Mouse (Mus musculus): Measurements from ENCODE around the gene Usp39.

The Usp39 gene

DNA sequence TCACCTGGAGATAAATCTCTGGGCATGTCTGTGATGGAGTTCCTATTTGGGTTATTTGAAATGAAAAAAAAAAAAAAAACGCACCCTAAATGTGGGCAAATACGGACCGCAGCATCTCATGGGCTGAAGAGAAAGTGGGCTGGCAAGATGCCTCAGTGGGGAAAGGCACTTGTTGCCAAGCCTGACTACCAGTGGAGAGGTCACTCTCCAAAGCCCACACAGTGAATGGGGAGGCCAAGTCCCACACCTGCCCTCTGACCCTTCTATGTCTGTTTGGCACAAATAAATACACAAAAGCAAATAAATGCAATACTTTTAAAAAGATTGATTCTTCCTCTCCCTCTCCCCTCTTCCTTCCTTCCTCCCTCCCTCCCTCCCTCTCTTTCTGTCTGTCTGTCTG lies 55.5 kb downstream of the Usp39 start:
- DNase-seq: no peak

DNA sequence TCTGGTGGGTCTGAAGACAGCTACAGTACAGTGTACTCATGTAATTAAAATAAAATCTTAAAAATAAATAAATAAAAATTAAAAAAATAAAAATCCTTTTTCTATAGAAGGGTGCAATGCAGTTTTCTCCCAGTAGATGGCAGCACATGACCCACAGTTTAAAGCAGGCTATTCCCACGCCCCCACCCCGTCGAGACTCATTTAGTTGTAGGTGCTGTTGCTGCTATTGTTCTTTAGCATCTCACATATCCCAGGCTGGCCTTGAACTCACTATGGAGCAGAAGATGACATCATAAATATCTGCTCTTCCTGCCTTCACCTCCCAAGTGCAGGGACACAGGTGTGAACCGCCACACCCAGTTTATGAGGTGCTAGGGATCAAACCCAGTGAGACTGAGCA lies 61.1 kb downstream of the Usp39 start:
- DNase-seq: peak; percentile 65 to 82

DNA sequence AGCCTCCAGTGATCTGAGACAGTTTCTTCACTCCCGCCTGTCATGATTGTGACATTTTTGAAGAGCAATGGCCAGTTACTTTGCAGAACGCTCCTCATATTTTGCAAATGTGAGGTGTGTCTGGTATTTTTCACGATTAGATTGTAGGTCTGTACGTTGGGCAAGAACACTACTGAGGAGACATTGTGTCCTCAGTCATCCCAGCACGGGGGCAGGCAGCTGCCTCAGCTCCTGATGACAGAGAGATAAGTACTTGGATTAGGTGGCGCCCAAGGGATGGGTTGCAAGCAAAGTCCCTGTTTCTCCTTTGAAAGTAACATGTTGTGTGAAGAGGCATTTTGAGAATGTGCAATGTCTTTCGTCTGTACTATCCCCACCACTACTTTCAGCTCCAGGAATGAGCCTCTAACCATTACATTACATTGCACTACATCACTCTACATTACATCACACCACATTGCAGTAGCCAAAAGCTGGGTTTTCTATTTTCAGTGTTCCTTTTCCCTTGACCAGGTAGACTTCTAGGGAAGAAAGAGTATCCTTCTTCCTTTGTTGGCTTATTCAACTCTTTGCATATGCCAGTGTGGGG lies 64.5 kb downstream of the Usp39 start:
- DNase-seq: no peak

DNA sequence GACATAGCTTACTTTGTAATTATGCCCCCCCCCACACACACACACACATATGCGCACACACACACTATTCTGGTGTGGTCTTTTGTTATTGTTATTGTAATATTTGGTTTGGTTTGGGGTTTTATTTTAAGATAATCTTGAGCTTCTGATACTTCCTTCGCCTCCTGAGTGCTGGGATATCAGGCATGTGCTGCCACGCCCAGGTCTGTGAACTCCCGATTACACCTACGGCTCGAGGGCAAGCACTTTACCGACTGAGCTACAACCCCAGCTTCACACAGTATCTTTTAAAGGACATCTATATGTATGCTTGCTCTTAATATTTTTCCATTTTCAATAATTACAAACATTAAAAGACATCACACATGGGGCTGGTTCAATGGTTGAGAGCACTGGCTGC lies 65.5 kb downstream of the Usp39 start:
- no peak for DNase-seq

DNA sequence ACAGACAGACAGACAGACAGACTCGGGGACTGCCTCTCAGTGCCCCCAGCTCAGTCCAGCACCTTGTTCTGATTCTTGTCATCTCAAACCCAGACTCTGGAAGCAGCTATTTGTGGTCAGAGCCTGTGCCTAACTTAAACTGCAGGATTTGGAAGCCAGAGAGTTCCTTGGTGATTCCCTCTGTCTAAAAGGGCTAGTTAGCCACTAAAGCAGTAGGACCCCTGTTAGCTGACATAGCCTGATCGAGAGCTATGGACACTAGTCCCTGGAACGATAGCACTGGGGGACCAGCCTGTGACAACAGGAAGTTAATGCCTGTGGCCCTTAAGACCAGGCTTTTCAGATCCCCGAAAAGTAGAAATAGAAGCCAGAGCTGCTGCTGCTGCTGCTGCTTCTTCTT lies 66.1 kb downstream of the Usp39 start:
- no peak for DNase-seq

DNA sequence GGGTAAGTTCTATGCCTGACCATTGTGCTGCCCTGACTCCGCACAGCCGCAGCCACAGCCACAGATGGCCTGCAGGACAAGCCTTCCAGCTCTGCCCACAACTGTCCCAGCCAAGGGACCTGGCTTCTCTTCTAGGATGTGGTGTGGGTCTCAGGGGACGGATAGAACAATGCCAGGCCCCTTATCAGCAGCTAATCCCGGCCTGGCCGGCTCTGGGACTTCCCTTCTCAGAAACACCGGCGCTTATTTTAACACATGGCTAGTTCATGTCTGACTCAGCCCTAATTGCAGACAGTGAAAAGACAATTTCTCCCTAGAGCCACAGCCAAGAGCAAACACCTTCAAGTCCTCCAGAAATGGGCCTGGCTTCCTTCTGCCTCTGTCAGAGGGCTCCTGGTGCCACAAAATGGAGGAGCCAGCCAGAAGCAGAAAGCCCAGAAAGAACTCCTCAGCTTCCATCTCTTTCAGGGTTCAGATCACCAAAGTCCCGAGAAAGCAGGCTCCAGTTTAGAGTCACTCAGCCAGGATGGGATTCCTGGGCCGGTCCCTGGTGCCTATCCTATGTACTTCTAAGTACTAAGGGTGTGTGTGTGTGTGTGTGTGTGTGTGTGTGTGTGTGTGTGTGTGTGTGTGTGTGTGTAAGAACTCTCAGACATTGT lies 67.3 kb downstream of the Usp39 start:
- DNase-seq: no peak

DNA sequence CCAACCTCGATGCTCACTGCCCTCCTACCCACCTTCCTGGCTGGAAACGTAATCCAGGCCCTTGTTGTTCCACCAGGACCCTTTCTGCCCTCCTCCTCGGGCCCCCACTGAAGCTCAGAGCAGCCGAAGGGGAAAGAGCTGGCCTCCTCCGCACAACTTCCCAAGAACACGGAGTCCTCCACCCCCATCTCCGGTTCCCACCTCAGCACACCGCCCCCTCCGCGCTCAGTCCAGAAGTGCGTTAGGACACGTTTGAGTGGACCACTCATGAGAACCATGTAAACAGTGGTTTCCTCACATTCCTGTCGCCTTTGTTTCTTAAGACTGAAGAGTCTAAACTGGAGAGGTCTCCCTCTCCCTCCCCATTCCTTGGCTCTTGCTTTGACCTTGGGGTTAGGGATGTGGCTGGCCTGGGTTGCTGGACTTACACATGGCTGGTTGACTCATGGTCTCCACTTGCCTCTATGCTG lies 68.0 kb downstream of the Usp39 start:
- no peak for DNase-seq

DNA sequence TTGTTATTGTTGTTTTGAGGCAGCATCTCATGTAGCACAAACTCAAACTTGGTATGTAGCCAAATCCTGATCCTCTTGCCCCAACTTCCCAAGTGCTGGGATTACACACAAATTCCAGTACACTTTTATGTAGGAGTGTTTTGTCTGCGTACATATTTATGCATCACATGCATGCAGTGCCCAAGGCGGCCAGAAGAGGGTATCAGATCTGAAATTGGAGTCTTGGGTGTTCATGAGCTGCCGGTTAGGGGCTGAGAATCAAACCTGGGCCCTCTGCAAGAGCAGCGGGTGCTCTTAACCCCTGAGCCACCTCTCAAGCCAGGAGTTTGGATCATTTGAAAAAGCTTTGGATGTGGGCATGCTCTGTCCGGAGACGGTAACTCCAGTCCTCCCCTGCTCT lies 68.8 kb downstream of the Usp39 start:
- DNase-seq: no peak

DNA sequence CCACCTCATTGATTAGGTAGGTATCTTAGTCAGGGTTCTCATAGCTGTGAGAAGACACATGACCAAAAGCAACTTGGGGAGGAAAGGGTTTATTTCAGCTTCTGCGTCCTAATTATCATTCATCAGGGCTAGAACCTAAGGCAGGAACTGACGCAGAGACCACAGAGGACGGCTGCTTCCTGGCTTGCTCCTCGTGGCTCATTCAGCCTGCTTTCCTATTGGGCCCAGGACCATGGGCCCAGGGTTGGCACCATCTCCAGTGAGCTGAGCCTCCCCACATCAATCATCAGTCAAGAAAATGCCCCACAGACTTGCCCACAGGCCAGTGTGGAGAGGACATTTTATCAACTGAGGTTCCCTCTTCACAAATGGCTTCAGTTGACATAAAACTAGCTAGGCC lies 69.5 kb downstream of the Usp39 start:
- DNase-seq: no peak

DNA sequence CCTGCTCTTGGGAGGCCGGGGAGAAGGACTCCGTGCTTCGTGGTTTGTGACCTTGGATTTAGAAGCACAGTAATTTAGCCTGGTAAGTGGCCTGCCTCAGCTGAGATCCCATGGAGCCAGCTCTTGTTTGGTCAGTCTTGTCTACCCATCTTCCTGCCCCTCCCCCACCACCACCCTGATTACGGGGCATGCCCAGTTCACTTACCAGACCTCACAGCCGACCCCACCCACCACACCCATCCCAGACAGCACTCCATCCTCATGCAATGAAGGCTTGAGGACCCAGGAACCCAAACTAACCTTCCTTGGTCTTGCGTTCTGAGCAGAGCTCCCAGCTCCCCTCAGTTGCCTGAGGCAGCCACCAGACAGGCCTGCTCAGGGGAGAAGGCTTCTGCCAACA lies 71.8 kb downstream of the Usp39 start:
- no peak for DNase-seq

DNA sequence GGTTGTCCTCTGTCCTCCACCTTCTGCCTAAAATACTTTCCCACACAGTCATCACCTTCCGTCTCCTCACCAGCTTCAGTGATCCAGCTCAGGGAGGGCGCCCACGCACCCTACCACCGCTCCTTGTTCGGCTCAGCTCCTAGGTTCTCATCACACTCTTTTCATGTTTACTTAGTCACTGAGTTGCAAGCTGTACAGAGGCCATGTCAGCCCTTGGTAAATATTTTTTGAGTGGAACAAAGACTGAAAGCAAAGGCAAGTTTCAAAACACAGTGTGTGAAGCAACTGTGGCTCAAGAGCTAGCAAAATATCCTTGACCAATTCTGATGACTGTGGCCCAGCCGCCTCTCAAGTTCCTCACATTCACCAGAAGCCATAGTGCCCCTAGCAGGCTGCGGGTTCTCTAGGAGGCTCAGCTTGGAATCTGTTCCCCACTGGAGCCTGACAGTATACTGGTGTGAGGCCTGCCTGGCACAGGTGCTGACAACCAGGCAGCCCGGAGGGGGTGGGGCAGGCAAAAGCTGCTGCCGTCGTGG lies 72.8 kb downstream of the Usp39 start:
- no peak for DNase-seq

DNA sequence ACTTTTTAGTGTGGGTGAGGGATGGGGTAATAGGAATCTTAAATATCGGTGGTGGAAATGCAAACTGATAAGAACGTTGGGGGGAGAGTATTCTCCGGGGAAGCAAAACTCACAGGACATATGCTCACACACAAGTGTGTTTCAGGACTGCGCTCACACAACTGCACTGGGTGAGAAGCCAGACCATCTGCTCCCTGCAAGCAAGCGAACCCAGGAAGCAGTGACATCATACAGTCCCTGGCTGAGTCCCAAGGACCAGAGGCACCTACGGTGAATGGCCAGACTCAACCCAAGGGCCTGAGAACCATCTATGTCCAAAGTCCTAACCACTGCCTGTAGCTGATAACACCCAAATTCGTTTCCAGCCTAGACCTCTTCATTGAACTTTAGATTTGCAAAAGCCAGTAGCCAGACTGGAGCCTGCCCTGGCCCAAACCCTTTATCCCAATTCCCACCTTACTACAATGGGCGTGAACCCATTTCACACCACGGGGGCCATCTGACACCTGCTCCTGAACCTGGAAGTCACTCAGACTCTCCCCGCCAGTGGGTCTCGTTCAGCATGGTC lies 73.9 kb downstream of the Usp39 start:
- peak; percentile 81 for DNase-seq

DNA sequence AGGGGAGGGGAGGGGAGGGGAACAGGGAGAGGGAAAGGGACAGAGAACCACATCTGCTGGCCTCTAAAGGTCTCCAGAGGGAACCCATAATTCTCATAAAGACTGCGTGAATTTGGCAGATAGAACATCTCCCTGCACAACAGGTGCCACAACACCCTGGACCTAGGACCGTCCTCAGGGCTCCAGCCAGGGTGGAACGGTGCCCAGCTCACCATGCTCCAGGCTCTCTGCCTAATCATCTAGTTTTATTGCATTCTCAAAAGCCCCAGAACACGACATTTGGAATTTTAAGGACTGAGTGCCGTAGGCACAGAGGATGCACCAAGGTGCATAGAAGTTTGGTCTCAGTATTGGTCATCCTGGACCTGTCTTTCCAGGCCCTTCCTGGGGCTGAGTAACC lies 74.7 kb downstream of the Usp39 start:
- DNase-seq: no peak

Measured in cerebellum, postnatal 14 days (tissue).